Mouse (Mus musculus) urinary bladder, adult 2 months (tissue): ENCODE measurements around the gene Ppid. TPM values are rescaled to one million over a fixed set of nuclear protein-coding genes. Genes with fewer than 3 reads are reported as not detected.

ENCODE experiments used
- polyA plus RNA-seq: library from polyadenylated mRNA; depleted of rRNA; stranded (reverse); fragments of >200 nt; gene quantifications from 2 replicates; pipeline ENCODE4 v1.2.3, GENCODE M21; 2012; rRNA removed

Gene Ppid
- polyA plus RNA-seq, 1 experiment = 65.6 TPM

Other genes starting within 250 kb of the Ppid start
- 8.0 and 9.7 TPM in 2 replicates for gene Fnip2, start 23.5 kb upstream of the Ppid start, polyA plus RNA-seq
- gene 4930579G24Rik, start 37.7 kb downstream of the Ppid start, polyA plus RNA-seq = 3.6 and 3.7 TPM in 2 replicates
- 32.6 and 34.3 TPM in 2 replicates for gene Etfdh, start 38.2 kb downstream of the Ppid start, polyA plus RNA-seq
- gene Rxfp1, start 146.5 kb downstream of the Ppid start, polyA plus RNA-seq = 0.38 and 0.40 TPM in 2 replicates